In genomic region chr17:80221890-80222628, GRCm38 (mm10) we compare ENCODE assay signal across 11 mouse cellular contexts. TPM values are rescaled to one million over a fixed set of nuclear protein-coding genes. Genes with fewer than 3 reads are reported as not detected.
DNase-seq lines count a peak whose midpoint lies in the region; TF ChIP-seq lines count a peak whose summit lies in the region.
"Had no signal": no experiment of that assay in that cellular context is flagged by ENCODE, and none has a peak within 500 bp of the region (broad histone marks: within the 10 kb centered on the region; RNA-seq: fewer than 3 reads in every experiment).

No protein-coding gene starts in this region.

- no peak for TF ChIP-seq POLR2A in thymus, adult 2 months (IDR thresholded peaks at IDR 0.05; ENCODE audit: control insufficient read depth, extremely low read depth, insufficient read depth, low read length, poor library complexity)

- 64% methylated on average over 3 of the region's 3 CpGs for WGBS in thymus, adult 2 months

- DNase-seq in heart, adult 11 months = peak; percentile 72
- no peak for DNase-seq in heart, adult 8-10 months (ENCODE audit: low spot score)
- DNase-seq in thymus, adult 2 months = peak; percentile 43
- DNase-seq in thymus, adult 18-20 months = no peak
- peak; percentile 8 to 57 for DNase-seq in kidney, postnatal 36 days
- peak; percentile 68 for DNase-seq in thymus, postnatal 4 days
- no peak for DNase-seq in testis, postnatal 10 days (ENCODE audit: low spot score)
- no peak for DNase-seq in heart, postnatal 14 days
- DNase-seq: cerebellum, postnatal 14 days had no signal

- TF ChIP-seq CTCF in thymus, adult 2 months (IDR thresholded peaks at IDR 0.05; ENCODE audit: borderline replicate concordance, control insufficient read depth, extremely low read depth, insufficient read depth, low read length, poor library complexity) = no peak

- H3K36me3 ChIP-seq in thymus, adult 2 months (ENCODE audit: control insufficient read depth, insufficient read depth, low read length) = no peaks in the 10 kb centered on the region
- H3K36me3 ChIP-seq: hindbrain, embryonic 13.5 days had no signal

- intact Hi-C loops in heart, postnatal 14 days (cut with DNase I) = no loop called here

- no peak overlapping the region for H3K4me3 ChIP-seq in thymus, adult 2 months (ENCODE audit: control insufficient read depth, insufficient read depth, low read length)
- H3K4me3 ChIP-seq: hindbrain, embryonic 13.5 days; myocyte had no signal

- no peaks in the 10 kb centered on the region; the same call in 1 of the 2 replicates for H3K4me1 ChIP-seq in thymus, adult 2 months (replicated peaks; ENCODE audit: control insufficient read depth, insufficient read depth, low read length)

- H3K27ac ChIP-seq in thymus, adult 2 months (ENCODE audit: control insufficient read depth, insufficient read depth, low read length) = no peak overlapping the region
- H3K27ac ChIP-seq: hindbrain, embryonic 13.5 days had no signal

- no peaks in the 10 kb centered on the region for H3K27me3 ChIP-seq in thymus, adult 2 months (ENCODE audit: control insufficient read depth, insufficient read depth, low read length)
- H3K27me3 ChIP-seq: hindbrain, embryonic 13.5 days had no signal

RNA-seq across cellular contexts. Expression of gene Gemin6, which starts 2.2 kb away (rescaled TPM):
- 1 to 10 TPM; 3.9 to 4.6 (median 4.4) TPM for total RNA-seq in heart, adult 8-10 months (2022)
- 3.4 and 4.6 TPM in 2 replicates for polyA plus RNA-seq in thymus, adult 2 months (2012; rRNA removed)
- 1 to 10 TPM; 3.1 to 3.3 TPM for total RNA-seq in heart, postnatal 14 days (2021)

RNA-seq across cellular contexts. Expression of gene Ttc39d, which starts 14.8 kb away (rescaled TPM):
- total RNA-seq in heart, adult 8-10 months (2022) = under 1 TPM in 1 of 4 experiments, not detected in 3; 0.11 TPM
- polyA plus RNA-seq in thymus, adult 2 months (2012; rRNA removed) = not detected in 2 replicates
- total RNA-seq in heart, postnatal 14 days (2021) = under 1 TPM in 1 of 2 experiments, not detected in 1; 0.07 TPM

RNA-seq across cellular contexts. Expression of gene Srsf7, which starts 15.0 kb away (rescaled TPM):
- 10 to 100 TPM; 39.2 to 44.4 (median 41.9) TPM for total RNA-seq in heart, adult 8-10 months (2022)
- polyA plus RNA-seq in thymus, adult 2 months (2012; rRNA removed) = 131 and 148 TPM in 2 replicates
- 10 to 100 TPM; 42.8 to 51.6 TPM for total RNA-seq in heart, postnatal 14 days (2021)

Comparison
In these comparisons a context has a peak if more than half of its experiments do, and no peak if none do; other contexts are left out.
1. DNase-seq: peak in heart, adult 11 months (single experiment), thymus, adult 2 months (single experiment), kidney, postnatal 36 days (2 of 2) and thymus, postnatal 4 days (single experiment); none in heart, adult 8-10 months (single experiment), thymus, adult 18-20 months (0 of 2), testis, postnatal 10 days (single experiment) and heart, postnatal 14 days (0 of 2).